Mouse (Mus musculus): ENCODE results near the gene Dsn1. TPM values are rescaled to one million over a fixed set of nuclear protein-coding genes. Genes with fewer than 3 reads are reported as not detected.

The Dsn1 gene
- polyA plus RNA-seq, 1 experiment = 12.6 TPM

DNA sequence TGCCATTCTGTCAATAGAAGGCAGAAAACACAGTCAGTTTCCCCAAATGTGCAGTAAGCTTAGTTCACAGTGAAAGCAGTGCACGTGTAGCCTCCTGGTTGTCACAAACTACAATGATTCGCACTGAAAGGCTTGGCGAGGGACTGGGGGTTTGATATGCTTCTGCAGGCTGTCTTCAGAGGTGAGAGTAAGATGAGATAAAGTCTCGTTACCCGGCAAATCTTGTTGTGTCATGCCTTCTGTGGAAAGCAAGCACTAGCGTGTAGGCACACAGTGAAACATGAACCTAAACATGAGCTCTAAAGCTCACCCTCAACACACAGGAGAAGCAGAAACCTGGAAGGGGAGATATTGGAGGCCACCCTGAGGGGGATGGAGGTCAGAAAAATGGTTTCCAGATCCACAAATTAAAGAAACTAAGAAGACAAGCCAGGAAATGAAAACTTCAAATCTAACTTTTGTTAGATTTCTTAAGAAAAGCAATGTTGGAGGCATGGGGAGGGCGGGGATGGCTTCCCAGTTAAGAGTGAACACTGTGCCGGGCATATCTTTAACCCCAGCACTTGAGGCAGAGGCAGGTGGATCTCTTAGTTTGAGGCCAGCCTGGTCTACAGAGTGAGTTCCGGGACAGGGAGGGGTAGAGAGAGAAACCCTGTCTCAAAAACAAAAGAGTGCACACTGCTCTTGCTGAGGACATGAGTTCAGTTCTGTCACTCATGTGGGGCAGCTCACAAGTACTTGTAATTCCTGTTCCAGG is 48.3 kb downstream of the Dsn1 start:
- no peak for TF ChIP-seq POLR2A (IDR thresholded peaks at IDR 0.05; ENCODE audit: borderline replicate concordance, extremely low read depth, insufficient read depth, insufficient read length, poor library complexity, severe bottlenecking)
- TF ChIP-seq CTCF (IDR thresholded peaks at IDR 0.05; ENCODE audit: borderline replicate concordance, extremely low read depth, insufficient read depth, insufficient read length) = no peak
- DNase-seq (ENCODE audit: low read depth) = no peak

DNA sequence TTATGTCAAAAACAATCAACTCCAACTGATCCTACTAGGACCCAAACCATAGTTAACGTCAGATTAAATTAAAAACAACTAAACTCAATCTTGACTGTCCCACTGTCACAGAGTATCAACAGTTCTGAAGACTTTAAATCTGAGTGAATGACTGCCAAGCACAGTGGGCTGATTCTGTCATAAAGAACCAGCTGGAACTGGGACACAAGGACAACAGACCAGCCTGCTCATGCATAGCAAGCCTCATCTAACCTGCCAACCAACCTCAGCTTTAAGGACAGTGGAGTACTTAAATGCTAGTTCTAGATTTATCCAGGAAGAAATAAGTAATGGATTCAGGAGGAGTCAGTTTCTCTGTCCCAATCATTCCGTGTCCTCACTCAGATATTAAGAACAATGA is 49.9 kb downstream of the Dsn1 start:
- TF ChIP-seq CTCF (IDR thresholded peaks at IDR 0.05; ENCODE audit: borderline replicate concordance, extremely low read depth, insufficient read depth, insufficient read length) (no peak), POLR2A (IDR thresholded peaks at IDR 0.05; ENCODE audit: borderline replicate concordance, extremely low read depth, insufficient read depth, insufficient read length, poor library complexity, severe bottlenecking) (no peak)
- DNase-seq (ENCODE audit: low read depth) = no peak

DNA sequence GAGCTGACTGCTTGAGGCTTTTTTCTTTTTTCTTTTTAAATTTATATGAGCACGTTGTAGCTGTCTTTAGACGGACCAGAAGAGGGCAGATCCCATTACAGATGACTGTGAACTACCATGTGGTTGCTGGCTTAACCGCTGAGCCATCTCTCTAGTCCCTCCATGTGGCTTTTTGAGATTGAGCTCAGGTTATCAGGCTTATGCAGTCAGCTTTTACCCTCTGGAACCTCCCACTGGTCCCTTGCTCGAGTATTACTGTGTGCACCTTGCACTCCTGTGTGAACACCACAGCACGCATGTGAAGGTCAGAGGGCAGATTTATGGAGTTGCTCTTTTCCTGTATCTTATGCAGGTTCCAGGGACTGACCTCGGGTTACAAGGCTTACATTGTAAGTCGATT is 50.6 kb downstream of the Dsn1 start:
- DNase-seq (ENCODE audit: low read depth) = no peak
- no peak for TF ChIP-seq CTCF (IDR thresholded peaks at IDR 0.05; ENCODE audit: borderline replicate concordance, extremely low read depth, insufficient read depth, insufficient read length)
- no peak for TF ChIP-seq POLR2A (IDR thresholded peaks at IDR 0.05; ENCODE audit: borderline replicate concordance, extremely low read depth, insufficient read depth, insufficient read length, poor library complexity, severe bottlenecking)

DNA sequence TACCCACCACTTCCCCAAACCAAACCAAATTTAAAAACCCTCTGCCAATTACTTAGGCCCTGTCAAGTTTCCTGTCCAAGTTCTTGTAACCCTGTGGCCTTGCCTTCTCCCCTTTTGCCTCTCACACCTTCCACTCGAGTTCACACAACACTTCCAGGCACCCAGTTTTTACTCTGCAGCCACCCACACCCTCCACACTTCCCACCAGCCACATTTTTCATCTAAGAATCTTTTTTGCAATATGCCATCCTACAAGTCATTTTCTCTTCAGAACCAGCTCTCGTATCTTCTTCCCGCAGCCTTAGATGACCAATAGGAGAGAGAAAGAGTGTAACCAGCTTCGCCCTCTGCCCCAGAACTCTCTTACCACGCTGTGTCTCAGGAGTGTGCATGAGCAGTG is 52.5 kb downstream of the Dsn1 start:
- TF ChIP-seq CTCF (IDR thresholded peaks at IDR 0.05; ENCODE audit: borderline replicate concordance, extremely low read depth, insufficient read depth, insufficient read length) = no peak
- no peak for TF ChIP-seq POLR2A (IDR thresholded peaks at IDR 0.05; ENCODE audit: borderline replicate concordance, extremely low read depth, insufficient read depth, insufficient read length, poor library complexity, severe bottlenecking)
- DNase-seq (ENCODE audit: low read depth) = no peak

DNA sequence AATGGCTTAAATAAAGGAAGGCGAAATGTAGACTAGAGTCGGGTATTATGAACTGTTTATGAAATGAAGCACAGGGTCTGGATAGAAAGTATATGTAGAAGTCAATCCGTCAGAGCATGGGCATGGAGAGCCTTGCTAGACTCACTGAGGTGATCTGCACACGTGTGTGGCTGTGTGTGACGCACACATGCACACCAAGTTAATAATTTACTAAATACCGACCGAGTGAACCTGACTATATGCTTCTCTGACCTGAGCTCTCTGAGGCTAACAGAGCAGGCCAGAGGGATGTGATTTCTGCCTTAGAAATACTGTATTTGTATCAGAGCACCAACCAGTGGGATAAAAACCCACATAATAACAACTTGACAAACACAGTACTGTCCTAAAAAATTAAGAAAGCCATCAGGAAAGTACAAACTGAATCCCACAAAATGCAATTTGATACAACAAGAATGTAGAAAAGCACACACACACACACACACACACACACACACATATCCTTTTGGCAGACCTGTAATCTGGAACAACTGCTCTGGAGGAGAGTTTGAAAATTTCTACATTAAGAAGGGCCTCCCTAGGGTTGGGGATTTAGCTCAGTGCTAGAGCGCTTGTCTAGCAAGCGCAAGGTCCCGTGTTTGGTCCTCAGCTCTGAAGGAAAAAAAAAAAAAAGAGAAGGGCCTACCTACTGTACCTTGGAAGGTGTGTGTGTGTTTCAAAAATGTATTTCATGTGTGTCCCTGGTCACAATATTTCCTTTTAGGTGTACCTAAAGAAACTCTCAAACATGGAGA is 55.5 kb downstream of the Dsn1 start:
- TF ChIP-seq POLR2A (IDR thresholded peaks at IDR 0.05; ENCODE audit: borderline replicate concordance, extremely low read depth, insufficient read depth, insufficient read length, poor library complexity, severe bottlenecking) = no peak
- no peak for TF ChIP-seq CTCF (IDR thresholded peaks at IDR 0.05; ENCODE audit: borderline replicate concordance, extremely low read depth, insufficient read depth, insufficient read length)

DNA sequence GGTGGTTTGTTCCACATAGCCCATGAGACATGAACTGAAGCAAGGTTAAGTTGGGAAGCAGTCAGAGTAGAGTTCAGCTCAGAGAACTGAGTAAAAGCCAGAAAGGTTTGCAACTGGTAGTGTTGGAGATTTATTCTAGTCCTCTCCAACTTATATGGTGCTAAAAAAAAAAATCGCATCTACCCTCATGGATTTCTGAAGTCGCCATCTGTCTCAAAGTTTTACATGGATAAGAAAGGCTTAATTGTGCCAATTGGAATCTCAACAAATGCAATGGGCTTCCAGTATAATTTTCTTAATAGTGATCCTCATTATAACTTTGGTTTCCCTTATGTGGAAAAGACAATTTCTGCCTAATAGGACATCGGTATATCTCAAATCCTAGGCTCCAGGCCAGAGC is 56.1 kb downstream of the Dsn1 start:
- TF ChIP-seq POLR2A (IDR thresholded peaks at IDR 0.05; ENCODE audit: borderline replicate concordance, extremely low read depth, insufficient read depth, insufficient read length, poor library complexity, severe bottlenecking) = no peak
- TF ChIP-seq CTCF (IDR thresholded peaks at IDR 0.05; ENCODE audit: borderline replicate concordance, extremely low read depth, insufficient read depth, insufficient read length) = no peak
- DNase-seq (ENCODE audit: low read depth) = peak; percentile 12

More for the DNA sequence above, 55.5 kb downstream of the Dsn1 start:
- no peak for DNase-seq (ENCODE audit: low read depth)

Other genes starting within 250 kb of the Dsn1 start
- 22.2 and 40.0 TPM in 2 replicates for gene Myl9, start 231.7 kb downstream of the Dsn1 start, polyA plus RNA-seq (2012; rRNA removed)
- 32.5 and 43.0 TPM in 2 replicates for gene Tgif2, start 167.1 kb downstream of the Dsn1 start, polyA plus RNA-seq (2012; rRNA removed)
- gene 4930518I15Rik, start 149.2 kb downstream of the Dsn1 start, polyA plus RNA-seq (2012; rRNA removed) = 3.3 and 4.6 TPM in 2 replicates
- gene Rab5if, start 144.0 kb downstream of the Dsn1 start, polyA plus RNA-seq (2012; rRNA removed) = 118 and 143 TPM in 2 replicates
- 0.03 and 0.06 TPM in 2 replicates for gene Sla2, start 120.0 kb downstream of the Dsn1 start, polyA plus RNA-seq (2012; rRNA removed)
- gene Ndrg3, start 15.1 kb downstream of the Dsn1 start, polyA plus RNA-seq (2012; rRNA removed) = 123 and 144 TPM in 2 replicates
- 21.3 and 40.2 TPM in 2 replicates for gene Soga1, start 72.1 kb upstream of the Dsn1 start, polyA plus RNA-seq (2012; rRNA removed)
- not detected in 2 replicates for gene Tldc2, start 79.9 kb upstream of the Dsn1 start, polyA plus RNA-seq (2012; rRNA removed)
- 15.0 and 19.2 TPM in 2 replicates for gene Samhd1, start 128.1 kb upstream of the Dsn1 start, polyA plus RNA-seq (2012; rRNA removed)
- gene Rbl1, start 197.4 kb upstream of the Dsn1 start, polyA plus RNA-seq (2012; rRNA removed) = 12.9 and 15.4 TPM in 2 replicates

All from brain, embryonic 14.5 days (tissue).